Mouse (Mus musculus) lung, embryonic 14.5 days (tissue): ENCODE data around the gene Ccdc137. TPM values are rescaled to one million over a fixed set of nuclear protein-coding genes. Genes with fewer than 3 reads are reported as not detected.

ENCODE experiments used
- ATAC-seq: fragments of 200-750 bp; cut with Nextera tagmentation; 2 replicates; pipeline ENCODE4 v1.8.0; 2017; ENCODE audit warnings: mild to moderate bottlenecking, moderate TSS enrichment, moderate library complexity; ENCODE audit not compliant: insufficient read depth
- DNase-seq: peaks from one replicate; pipeline ENCODE4 v3.0.0-alpha.2; 2015
- H3K27ac ChIP-seq: fragments of 300-500 bp; sonication (generic); 2 replicates; pipeline ENCODE4 v1.5.1; 2014; ENCODE audit warnings: low read depth, mild to moderate bottlenecking, moderate library complexity
- H3K27me3 ChIP-seq: fragments of 300-500 bp; sonication (generic); 2 replicates; pipeline ENCODE4 v1.6.1; 2014; ENCODE audit warnings: low read length, control low read depth; ENCODE audit not compliant: insufficient read depth
- H3K36me3 ChIP-seq: fragments of 300-500 bp; sonication (generic); 2 replicates; pipeline ENCODE4 v1.6.1; 2014; ENCODE audit warnings: control low read depth; ENCODE audit not compliant: insufficient read depth
- H3K4me1 ChIP-seq: fragments of 300-500 bp; sonication (generic); 2 replicates; pipeline ENCODE4 v1.6.1; 2014; ENCODE audit warnings: antibody characterized with exemption, control low read depth; ENCODE audit not compliant: insufficient read depth
- H3K4me2 ChIP-seq: fragments of 300-500 bp; sonication (generic); 2 replicates; pipeline ENCODE4 v1.6.1; 2014; ENCODE audit warnings: mild to moderate bottlenecking
- H3K4me3 ChIP-seq: fragments of 300-500 bp; sonication (generic); 2 replicates; pipeline ENCODE4 v1.5.1; 2014; ENCODE audit warnings: low read depth, low read length
- H3K9ac ChIP-seq: fragments of 300-500 bp; sonication (generic); 2 replicates; pipeline ENCODE4 v1.6.1; 2014
- H3K9me3 ChIP-seq: fragments of 300-500 bp; sonication (generic); 2 replicates; pipeline ENCODE4 v1.6.1; 2016; ENCODE audit warnings: low read depth, low read length, control low read depth
- CTCF ChIP-seq: IDR thresholded peaks from 2 replicates; pipeline ENCODE4 v1.5.1; 2016; ENCODE audit warnings: antibody characterized with exemption, low read depth
- WGBS: fragments of 180-500 bp; shearing (Covaris S2); extraction: QIAGEN DNeasy Blood & Tissue Kit; methylation state at CpG from one replicate; pipeline ENCODE4 v1.1.7; 2014; 5-methylcytosine and 5-hydroxymethylcytosine counted together
- polyA plus RNA-seq: library from polyadenylated mRNA; unstranded; fragments of >200 nt; fragmentation: Nextera tagmentation; extraction: Ambion mirVana; gene quantifications from 2 replicates; pipeline ENCODE4 v1.2.1, GENCODE M21; 2014

Ccdc137 gene
- polyA plus RNA-seq, 1 experiment from 2014 or later, result 34.6 TPM

GRCm38 (mm10) chr11:120426727-120427126, 31.2 kb upstream of the Ccdc137 start:
- H3K4me3 ChIP-seq, result no peak overlapping the region
- no peak overlapping the region for H3K27ac ChIP-seq
- ATAC-seq (no peak), DNase-seq (no peak)
- H3K36me3 ChIP-seq, result peaks cover 90% of the 10 kb centered on the region
- no peaks in the 10 kb centered on the region for H3K4me1 ChIP-seq
- no peaks in the 10 kb centered on the region for H3K27me3 ChIP-seq
- no peaks in the 10 kb centered on the region for H3K9me3 ChIP-seq
- no peak overlapping the region for H3K9ac ChIP-seq
- WGBS, result 89% methylated on average over 3 of the region's 3 CpGs
- no peak for TF ChIP-seq CTCF
- no peak overlapping the region for H3K4me2 ChIP-seq

GRCm38 (mm10) chr11:120437152-120437856, 20.6 kb upstream of the Ccdc137 start, which contains the start of gene Nploc4:
TSS of gene Nploc4 (minus strand) at chr11:120437708.
- H3K27ac ChIP-seq, result peak within 1 kb of the TSS; percentile 79
- DNase-seq (peak; percentile 96), ATAC-seq (peak; percentile 91)
- H3K4me2 ChIP-seq, result peak within 1 kb of the TSS; percentile 84
- H3K9me3 ChIP-seq, result no peaks in the 10 kb centered on the region
- peaks cover 31% of the 10 kb centered on the region for H3K36me3 ChIP-seq
- WGBS, result under 1% methylated on average over 72 of the region's 77 CpGs
- H3K4me1 ChIP-seq, result 0 out of 2 replicates have a peak, but pooled peaks cover 4% of the 10 kb centered on the region
- H3K9ac ChIP-seq, result peak within 1 kb of the TSS; percentile 94
- no peak for TF ChIP-seq CTCF
- H3K4me3 ChIP-seq, result peak within 1 kb of the TSS; percentile 99
- H3K27me3 ChIP-seq, result no peaks in the 10 kb centered on the region

GRCm38 (mm10) chr11:120437857-120438385, 20.0 kb upstream of the Ccdc137 start:
- H3K36me3 ChIP-seq, result peaks cover 25% of the 10 kb centered on the region
- H3K27ac ChIP-seq, result peak overlapping the region; percentile 79
- no peak for ATAC-seq
- DNase-seq, result no peak
- H3K9ac ChIP-seq, result peak overlapping the region; percentile 94
- 25% methylated on average over 12 of the region's 12 CpGs for WGBS
- no peak for TF ChIP-seq CTCF
- no peaks in the 10 kb centered on the region for H3K27me3 ChIP-seq
- H3K4me1 ChIP-seq, result 0 out of 2 replicates have a peak, but pooled peaks cover 4% of the 10 kb centered on the region
- H3K9me3 ChIP-seq, result no peaks in the 10 kb centered on the region
- peak overlapping the region; percentile 84 for H3K4me2 ChIP-seq
- peak overlapping the region; percentile 99 for H3K4me3 ChIP-seq

GRCm38 (mm10) chr11:120442344-120442743, 15.6 kb upstream of the Ccdc137 start, which contains the start of gene Tspan10:
TSS of gene Tspan10 (plus strand) at chr11:120442644.
- Histone ChIP-seq H3K4me3 (no peak within 1 kb of the TSS), H3K36me3 (no peaks in the 10 kb centered on the region), H3K9me3 (no peaks in the 10 kb centered on the region), H3K27ac (no peak within 1 kb of the TSS), H3K9ac (no peak within 1 kb of the TSS), H3K27me3 (no peaks in the 10 kb centered on the region), H3K4me2 (no peak within 1 kb of the TSS), H3K4me1 (no peaks in the 10 kb centered on the region)
- DNase-seq, result no peak
- 84% methylated on average over 3 of the region's 3 CpGs for WGBS
- no peak for TF ChIP-seq CTCF
- ATAC-seq, result no peak

- DNase-seq (no peak), ATAC-seq (no peak)
- Histone ChIP-seq H3K9me3 (no peaks in the 10 kb centered on the region), H3K27me3 (no peaks in the 10 kb centered on the region), H3K4me1 (no peaks in the 10 kb centered on the region), H3K9ac (no peak overlapping the region), H3K36me3 (no peaks in the 10 kb centered on the region), H3K4me2 (no peak overlapping the region), H3K4me3 (no peak overlapping the region), H3K27ac (no peak overlapping the region)
- TF ChIP-seq CTCF, result no peak
- 86% methylated on average over 3 of the region's 3 CpGs for WGBS
These were observed 15.1 kb upstream of the Ccdc137 start for GRCm38 (mm10) chr11:120442765-120443280.

GRCm38 (mm10) chr11:120444106-120444505, 13.8 kb upstream of the Ccdc137 start:
- no peak for DNase-seq
- H3K4me3 ChIP-seq, result no peak overlapping the region
- ATAC-seq, result no peak
- no peak overlapping the region for H3K4me2 ChIP-seq
- 63% methylated on average over 6 of the region's 6 CpGs for WGBS
- no peak overlapping the region for H3K27ac ChIP-seq
- no peaks in the 10 kb centered on the region for H3K4me1 ChIP-seq
- H3K9me3 ChIP-seq, result no peaks in the 10 kb centered on the region
- H3K36me3 ChIP-seq, result no peaks in the 10 kb centered on the region
- no peak for TF ChIP-seq CTCF
- no peaks in the 10 kb centered on the region for H3K27me3 ChIP-seq
- no peak overlapping the region for H3K9ac ChIP-seq

- H3K36me3 ChIP-seq, result no peaks in the 10 kb centered on the region
- no peak overlapping the region for H3K27ac ChIP-seq
- H3K9ac ChIP-seq, result no peak overlapping the region
- no peaks in the 10 kb centered on the region for H3K9me3 ChIP-seq
- no peaks in the 10 kb centered on the region for H3K27me3 ChIP-seq
- ATAC-seq, result no peak
- no peak overlapping the region for H3K4me3 ChIP-seq
- DNase-seq, result no peak
- no peaks in the 10 kb centered on the region for H3K4me1 ChIP-seq
- no peak overlapping the region for H3K4me2 ChIP-seq
- 22% methylated on average over 3 of the region's 3 CpGs for WGBS
- TF ChIP-seq CTCF, result no peak
These were observed 12.4 kb upstream of the Ccdc137 start for GRCm38 (mm10) chr11:120445475-120445874.
